Mouse (Mus musculus): ENCODE measurements around the gene Myh9.

DNA sequence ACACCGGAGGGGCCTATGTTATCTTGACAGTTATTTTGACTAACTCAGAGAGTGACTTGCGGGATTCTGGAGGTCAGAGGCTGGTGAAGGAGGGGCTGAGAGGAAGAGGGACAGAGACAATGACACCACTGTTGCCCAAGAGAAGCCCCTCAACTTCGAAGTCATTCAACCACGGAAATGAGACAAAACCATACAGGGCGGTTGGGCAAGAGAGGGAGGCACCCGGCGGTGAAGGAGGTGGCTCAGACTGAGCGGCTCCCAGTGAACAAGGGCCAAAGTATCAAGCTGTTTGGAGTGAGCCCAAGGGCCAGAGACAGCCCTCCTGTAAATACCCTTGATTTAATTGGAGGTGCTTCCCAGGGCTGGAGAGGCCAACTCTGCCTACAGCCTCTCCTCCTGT, 13.3 kb upstream of the Myh9 start:
- TF ChIP-seq CTCF (IDR thresholded peaks at IDR 0.05; ENCODE audit: low read depth): no peak
- no peak for TF ChIP-seq EP300 (optimal IDR thresholded peaks at IDR 0.05)

Data from stomach, postnatal 0 days (tissue).